Mouse (Mus musculus) urinary bladder, adult 18-20 months (tissue): ENCODE measurements around the gene Mrpl58.
"Not testable (repeated sequence)": the region's sequence is repeated elsewhere in the genome, so short reads cannot be mapped to it uniquely, and the experiment has no call there.

Experiments
- DNase-seq, 2 experiments: peaks; one replicate each; pipeline ENCODE4 v3.0.0; 2022; ENCODE audit warnings: low spot score in 2 of 2, mixed read lengths in 2 of 2

Mrpl58 gene

DNA sequence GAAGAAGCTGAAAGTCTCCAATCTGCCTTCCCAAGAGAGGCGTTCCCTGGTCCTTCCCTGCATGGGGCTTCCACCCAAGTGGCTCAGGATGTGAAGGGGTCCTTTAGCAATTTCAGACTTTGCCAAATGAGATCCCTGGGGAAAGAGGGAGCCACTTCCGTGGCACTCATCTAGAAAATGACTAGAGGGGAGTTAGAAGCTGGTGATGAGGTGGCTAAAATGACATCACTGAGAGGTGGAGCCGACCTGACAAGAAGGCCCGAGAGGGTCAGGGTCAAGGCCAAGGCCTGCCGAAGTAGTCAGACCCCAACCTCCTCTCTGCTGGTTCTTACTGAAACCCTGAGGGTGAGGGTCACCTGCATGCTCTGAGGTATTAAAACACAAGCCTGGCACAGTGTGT lies 20.7 kb upstream of the Mrpl58 start:
- DNase-seq: no peak

DNA sequence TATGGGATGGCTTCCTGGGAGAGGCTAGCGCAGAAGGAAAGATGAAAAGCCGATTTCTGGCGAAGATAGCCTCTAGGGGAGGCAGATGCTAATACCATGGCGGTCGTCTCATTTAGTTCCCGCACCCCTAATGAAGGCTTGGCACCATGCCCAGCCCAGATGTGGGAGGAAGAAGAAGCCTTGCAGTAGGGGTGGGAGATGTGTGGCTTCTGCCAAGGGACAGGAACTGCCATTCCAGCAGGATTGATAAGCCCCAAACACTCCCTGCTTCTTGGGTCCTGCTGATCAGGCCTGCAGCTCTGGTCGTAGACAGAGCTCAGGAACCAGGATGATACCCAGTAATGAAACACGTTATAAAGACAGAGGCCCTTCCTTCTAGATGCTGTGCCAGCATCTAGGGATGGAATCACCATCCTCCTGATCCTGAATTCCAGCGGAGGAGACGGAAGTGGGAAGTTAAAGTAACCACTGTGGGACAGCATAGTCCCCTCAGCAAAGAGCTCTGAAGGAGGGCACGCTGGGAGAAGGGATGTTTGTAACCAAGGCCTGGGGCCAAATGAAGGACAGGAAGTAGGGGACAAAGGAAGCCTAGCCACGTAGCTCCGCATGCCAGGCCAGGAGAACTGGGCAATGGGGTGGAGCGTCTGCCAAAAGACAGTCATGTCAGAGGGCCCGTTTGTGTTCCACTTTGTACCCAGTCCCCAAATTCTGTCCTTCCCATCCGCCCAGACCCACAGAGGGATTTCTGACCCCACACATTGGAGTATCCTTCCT lies 19.7 kb upstream of the Mrpl58 start:
- no peak for DNase-seq

DNA sequence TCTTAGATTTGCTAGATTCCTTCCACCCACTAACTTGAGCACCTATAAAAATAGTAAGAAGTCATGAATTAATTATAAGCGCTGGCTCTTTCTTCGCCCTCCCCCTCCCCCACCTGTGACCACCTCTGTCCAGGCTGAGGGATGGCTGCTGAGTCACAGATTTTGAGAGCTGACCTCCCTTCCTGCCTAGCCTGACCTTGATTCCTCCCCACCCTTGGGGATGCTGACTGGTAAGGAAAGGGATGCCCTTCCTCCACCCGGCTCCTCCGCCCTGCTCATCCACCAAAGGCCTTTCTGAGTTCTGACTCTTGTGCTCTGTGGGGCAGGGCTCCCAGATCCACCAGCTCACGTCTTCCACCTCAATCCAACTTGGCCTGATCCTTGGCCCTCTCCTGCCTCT lies 19.0 kb upstream of the Mrpl58 start:
- DNase-seq: no peak

DNA sequence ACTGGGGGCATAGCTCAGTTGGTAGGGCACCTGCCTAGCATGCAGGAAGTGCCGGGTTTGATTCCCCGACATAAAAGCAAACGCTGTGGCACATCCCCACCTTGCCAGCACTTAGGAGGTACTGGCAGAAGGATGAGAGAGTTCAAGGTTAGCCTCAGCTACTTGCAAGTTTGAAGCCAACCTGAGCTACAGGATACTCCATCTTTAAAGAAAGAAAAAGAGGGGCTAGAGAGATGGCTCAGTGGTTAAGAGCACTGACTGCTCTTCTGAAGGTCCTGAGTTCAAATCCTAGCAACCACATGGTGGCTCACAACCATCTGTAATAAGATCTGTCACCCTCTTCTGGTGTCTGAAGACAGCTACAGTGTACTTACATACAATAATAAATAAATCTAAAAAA lies 16.7 kb upstream of the Mrpl58 start:
- not testable (repeated sequence) for DNase-seq

- no peak for DNase-seq
These were observed 12.2 kb upstream of the Mrpl58 start for GRCm38 (mm10) chr11:115391358-115391757.

DNA sequence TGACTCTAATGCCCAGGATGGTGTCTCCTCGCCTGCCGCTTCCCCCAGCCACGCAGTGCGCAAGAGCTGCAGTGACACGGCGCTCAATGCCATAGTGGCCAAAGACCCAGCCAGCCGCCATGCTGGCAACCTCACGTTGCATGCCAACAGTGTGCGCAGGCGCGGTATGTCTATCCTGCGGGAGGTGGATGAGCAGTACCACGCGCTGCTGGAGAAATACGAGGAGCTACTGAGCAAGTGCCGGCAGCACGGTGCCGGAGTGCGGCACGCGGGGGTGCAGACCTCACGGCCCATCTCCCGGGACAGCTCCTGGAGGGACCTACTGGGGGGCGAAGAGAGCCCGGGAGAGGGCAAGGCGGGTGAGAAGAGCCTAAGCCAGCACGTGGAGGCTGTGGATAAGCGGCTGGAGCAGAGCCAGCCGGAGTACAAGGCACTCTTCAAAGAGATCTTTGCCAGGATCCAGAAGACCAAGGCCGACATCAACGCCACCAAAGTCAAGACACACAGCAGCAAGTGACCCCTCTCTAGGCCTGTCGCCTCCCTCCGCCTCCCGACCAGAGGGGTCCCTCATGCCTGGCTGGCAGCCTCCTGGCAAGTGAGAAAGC lies 9.7 kb upstream of the Mrpl58 start:
- DNase-seq: no peak

DNA sequence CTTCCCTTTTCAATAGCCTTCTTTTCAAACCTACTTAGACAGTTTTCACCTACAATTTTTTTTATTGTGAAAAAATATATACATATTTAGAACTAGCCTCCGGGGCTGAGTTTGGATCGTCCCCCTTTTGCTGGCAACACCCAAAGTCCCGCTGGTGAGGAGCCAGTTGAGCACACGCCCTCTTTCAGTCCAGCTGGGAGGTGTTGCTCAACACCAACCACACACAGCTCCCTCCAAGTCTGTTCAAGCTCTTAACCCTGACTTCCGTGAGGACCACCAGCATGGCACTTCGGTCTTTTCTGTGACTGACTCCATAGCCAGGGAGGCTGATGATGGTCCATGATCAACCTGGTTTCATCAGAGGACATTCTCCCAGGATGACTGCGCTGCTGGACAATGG lies 5.5 kb upstream of the Mrpl58 start:
- no peak for DNase-seq

- DNase-seq: no peak
These were observed 3.4 kb upstream of the Mrpl58 start for GRCm38 (mm10) chr11:115400126-115400525.

DNA sequence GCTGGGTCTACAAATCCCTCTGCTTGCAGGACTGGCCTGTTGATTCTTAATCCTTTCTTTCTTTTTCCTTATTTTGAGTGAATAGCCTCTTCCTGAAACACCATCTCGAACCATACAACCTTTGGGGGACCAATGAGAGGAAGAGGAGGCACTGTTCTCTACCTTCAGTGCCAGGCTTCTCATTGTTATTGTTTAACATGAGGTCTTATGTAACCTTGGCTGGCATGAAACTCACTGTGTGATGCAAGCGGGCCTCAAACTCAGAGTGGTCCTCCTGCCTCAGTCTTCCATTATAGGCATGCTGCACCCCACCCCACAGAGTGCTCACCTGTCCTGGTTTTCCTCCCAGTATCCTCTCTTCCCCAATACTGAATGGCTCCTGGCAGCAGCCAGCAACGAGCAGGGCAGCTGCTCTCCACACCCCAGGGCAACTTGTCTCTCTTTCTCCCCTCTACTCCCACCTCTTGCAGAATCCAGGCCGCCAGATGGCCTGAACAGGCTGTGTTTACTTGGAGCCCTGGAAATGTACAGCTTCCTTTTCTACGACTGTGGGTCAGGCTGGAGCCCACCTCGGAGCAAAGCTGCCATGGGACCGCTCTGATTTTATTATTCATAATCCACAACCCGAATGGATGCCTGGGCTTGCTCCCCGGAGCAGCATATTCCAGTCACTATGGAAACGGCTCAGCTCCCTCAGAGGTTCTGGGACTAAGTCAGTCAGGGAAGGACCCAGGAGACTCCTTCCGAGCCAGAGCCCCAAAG lies 2.7 kb upstream of the Mrpl58 start:
- no peak for DNase-seq

DNA sequence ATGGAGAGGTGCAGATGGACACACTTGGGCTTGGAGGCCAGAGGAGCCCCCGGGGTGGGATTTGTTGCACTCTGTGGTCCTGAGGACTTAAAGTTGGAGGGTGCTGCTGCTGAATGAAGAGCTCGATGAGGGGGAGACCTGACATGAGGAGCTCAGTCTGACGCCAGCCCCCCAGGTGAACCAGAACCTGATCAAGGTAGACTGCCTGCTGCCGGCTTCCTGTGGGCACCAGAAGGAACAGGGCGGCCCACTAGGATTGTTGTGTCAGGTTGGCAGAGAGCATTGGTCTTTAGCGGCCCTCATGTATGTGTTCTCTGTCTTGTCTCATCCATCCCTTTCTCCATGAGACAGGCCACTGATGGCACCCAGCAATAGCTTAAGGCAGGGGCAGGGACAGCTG lies 2.2 kb downstream of the Mrpl58 start:
- no peak for DNase-seq

DNA sequence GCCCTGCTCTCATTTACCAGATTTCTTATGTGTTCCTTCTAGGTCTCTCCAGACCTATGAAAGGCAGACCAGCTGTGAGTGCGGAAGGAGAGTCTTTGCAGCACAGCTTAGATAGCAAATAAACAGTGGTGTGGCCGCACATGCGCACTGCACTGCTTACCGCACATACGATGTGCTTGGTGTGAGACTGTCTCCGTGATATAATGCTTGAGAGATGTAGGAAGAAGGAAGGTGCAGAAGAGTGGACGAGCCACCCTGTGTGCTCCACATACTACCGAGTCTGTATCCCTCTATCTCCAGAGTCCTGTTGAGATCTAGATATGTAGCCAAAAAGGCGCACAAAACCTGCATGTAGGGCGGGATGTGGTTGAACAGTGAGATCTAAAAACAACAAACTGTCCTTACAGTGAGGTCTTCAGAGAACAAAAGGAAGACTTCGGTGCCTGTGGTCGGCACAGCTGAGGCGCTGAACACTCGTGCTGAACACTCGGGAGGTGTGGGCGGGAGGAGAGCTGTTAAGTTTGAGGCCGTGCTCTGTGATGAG lies 3.4 kb downstream of the Mrpl58 start:
- DNase-seq: no peak

- DNase-seq: no peak
These were observed 4.8 kb downstream of the Mrpl58 start for GRCm38 (mm10) chr11:115408266-115408920.

GRCm38 (mm10) chr11:115409556-115409955 lies 6.0 kb downstream of the Mrpl58 start:
- no peak for DNase-seq

- peak; percentile 85 to 94 for DNase-seq
These were observed 16.1 kb downstream of the Mrpl58 start, which contains the start of the genes Atp5h and Kctd2 for GRCm38 (mm10) chr11:115419531-115420237. Atp5h (minus strand) TSS chr11:115419962. Kctd2 (plus strand) TSS chr11:115420128.

DNA sequence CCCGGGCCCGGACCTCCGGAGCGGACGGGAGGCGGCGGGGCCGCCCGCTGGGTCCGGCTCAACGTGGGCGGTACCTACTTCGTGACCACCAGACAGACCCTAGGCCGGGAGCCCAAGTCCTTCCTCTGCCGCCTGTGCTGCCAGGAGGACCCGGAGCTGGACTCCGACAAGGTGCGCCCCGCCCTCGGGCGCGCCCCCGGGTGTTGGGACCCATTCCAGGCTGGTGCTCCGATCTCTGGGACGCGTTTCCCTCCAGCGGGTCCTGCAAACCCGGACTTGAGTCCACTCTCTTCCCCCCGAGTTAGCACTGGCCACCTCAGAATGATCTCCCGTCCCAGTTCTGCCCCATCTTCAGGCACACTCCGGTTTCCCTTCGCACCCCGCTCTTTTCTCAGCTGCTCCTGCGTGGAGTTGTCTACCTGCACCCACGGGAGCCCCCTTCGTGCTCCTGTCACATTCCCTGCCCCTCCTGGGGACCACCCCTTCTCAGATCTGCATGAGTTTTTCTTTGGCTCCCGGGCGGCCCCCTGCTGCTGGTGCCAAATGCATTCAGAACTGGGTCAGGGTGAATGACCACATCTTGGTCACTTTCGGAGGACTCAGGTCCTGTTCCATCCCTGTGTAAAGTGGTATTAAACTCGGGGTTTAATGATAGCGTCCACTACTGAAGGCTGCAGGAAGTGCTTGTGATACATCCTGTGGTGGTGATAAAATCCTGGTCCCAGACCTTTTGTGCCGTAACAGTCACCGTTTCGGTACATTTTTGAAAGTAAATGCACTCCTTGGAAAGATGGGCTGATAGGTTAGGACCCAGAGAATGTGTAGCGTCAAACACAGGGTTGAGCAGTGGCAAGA lies 17.0 kb downstream of the Mrpl58 start:
- DNase-seq: peak; percentile 42 to 53

DNA sequence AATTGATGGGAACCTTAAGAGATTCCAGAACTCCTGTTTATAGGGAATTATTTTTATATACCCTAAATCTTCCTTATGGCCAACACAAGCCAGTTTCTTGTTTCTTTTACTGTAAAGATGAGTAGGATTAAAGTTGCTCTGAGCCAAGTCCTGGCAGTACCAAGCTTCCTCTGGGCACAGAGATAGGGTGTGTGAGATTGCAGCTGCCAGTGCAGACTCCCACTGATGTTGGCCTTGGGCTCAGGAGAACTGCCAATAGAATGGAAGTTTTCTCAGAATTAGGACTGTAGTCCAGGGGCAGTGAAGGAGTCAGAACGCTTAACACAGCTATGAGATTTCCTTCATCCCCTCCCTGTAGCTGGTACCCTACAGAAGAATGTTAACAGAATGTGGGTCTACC lies 17.8 kb downstream of the Mrpl58 start:
- no peak for DNase-seq

DNA sequence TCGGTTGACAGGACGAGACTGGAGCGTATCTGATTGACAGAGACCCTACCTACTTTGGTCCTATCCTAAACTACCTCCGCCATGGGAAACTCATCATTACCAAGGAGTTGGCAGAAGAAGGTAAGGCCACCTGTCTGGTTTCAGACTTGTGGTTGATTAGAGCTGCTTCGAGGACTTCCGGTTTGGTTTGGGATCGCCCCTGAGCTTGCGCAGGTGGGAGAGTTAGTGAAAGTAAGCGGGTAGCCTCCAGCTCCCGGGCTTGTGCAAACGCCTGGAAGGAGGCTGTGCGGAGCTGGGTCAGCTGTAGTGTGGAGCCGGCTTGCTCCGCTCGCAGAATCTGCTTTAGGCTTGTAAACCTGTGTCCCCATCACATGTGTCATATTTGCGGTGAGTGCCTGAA lies 18.4 kb downstream of the Mrpl58 start:
- DNase-seq: no peak

DNA sequence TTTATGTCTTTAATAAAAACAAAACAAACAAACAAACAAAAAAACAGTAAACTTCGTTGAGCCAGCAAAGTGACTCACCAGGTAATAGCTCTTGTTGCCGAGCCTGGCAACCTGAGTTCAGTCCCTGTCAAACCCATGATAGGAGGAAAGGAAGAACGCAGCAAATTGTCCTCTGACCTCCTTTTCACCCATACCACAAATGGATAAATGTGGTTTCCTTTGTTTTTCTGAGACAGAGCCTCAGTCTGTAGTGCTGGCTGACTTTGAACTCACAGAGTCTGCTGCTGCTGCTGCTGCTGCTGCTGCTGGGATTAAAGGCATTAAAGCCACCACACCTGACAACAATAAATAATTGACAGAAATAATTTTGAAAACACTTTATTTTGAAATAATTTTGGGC lies 19.5 kb downstream of the Mrpl58 start:
- DNase-seq: no peak

GRCm38 (mm10) chr11:115424666-115425065 lies 21.1 kb downstream of the Mrpl58 start:
- no peak for DNase-seq

DNA sequence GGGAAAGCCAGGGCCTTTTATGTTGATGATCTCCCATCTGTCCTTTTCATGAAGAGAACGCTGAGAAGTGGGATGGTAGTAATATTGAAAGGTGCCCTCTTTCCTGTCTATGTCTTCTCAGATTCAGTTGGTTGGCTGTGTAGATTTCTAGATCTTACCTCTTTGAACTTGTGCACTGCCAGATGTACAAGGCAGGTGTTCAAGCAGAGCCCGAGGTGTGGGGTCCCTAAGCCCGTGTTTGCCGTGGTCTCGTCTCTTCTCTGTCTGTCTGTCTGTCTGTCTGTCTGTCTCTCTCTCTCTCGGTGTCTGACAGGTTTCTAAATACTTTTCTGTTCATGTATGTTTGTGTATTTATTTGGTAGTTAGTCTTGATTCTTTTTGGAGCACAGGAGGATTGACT lies 22.1 kb downstream of the Mrpl58 start:
- no peak for DNase-seq
